Mouse (Mus musculus) T-helper 1 cell (primary cell): ENCODE results near the gene Bnc2.

ENCODE experiments used
- in situ Hi-C: fragments of 300-600 bp; cut with MboI, MseI; formaldehyde crosslinking; loops from one replicate; pipeline ENCODE4 v1.15.1; 2025; ENCODE audit warnings: high pct_unique_total_duplicates

Gene Bnc2

GRCm38 (mm10) chr4:84510466-84510865 lies 164.6 kb downstream of the Bnc2 start:
- in situ Hi-C loops, result no loop called here

- in situ Hi-C loops, result no loop called here
Observed at GRCm38 (mm10) chr4:84507551-84507950, 167.5 kb downstream of the Bnc2 start.

- in situ Hi-C loops, result no loop called here
Observed at GRCm38 (mm10) chr4:84502581-84503269, 172.3 kb downstream of the Bnc2 start.

GRCm38 (mm10) chr4:84500796-84501349 lies 174.2 kb downstream of the Bnc2 start:
- in situ Hi-C loops, result no loop called here

GRCm38 (mm10) chr4:84500259-84500658 lies 174.8 kb downstream of the Bnc2 start:
- in situ Hi-C loops, result no loop called here

- in situ Hi-C loops, result no loop called here
Observed at GRCm38 (mm10) chr4:84498469-84498868, 176.6 kb downstream of the Bnc2 start.

GRCm38 (mm10) chr4:84488323-84488722 lies 186.8 kb downstream of the Bnc2 start:
- in situ Hi-C loops, result no loop called here

- in situ Hi-C loops, result no loop called here
Observed at GRCm38 (mm10) chr4:84482680-84483079, 192.4 kb downstream of the Bnc2 start.

GRCm38 (mm10) chr4:84472643-84473042 lies 202.4 kb downstream of the Bnc2 start:
- in situ Hi-C loops, result no loop called here

- in situ Hi-C loops, result no loop called here
Observed at GRCm38 (mm10) chr4:84470106-84470885, 204.8 kb downstream of the Bnc2 start.

GRCm38 (mm10) chr4:84469400-84469799 lies 205.7 kb downstream of the Bnc2 start:
- in situ Hi-C loops, result no loop called here

GRCm38 (mm10) chr4:84467722-84468121 lies 207.4 kb downstream of the Bnc2 start:
- in situ Hi-C loops, result no loop called here

- in situ Hi-C loops, result no loop called here
Observed at GRCm38 (mm10) chr4:84458218-84458560, 216.9 kb downstream of the Bnc2 start.

- in situ Hi-C loops, result no loop called here
Observed at GRCm38 (mm10) chr4:84457512-84458217, 217.4 kb downstream of the Bnc2 start.

GRCm38 (mm10) chr4:84456853-84457249 lies 218.2 kb downstream of the Bnc2 start:
- in situ Hi-C loops, result no loop called here

GRCm38 (mm10) chr4:84456198-84456852 lies 218.8 kb downstream of the Bnc2 start:
- in situ Hi-C loops, result no loop called here

- in situ Hi-C loops, result no loop called here
Observed at GRCm38 (mm10) chr4:84454493-84454892, 220.6 kb downstream of the Bnc2 start.

- in situ Hi-C loops, result no loop called here
Observed at GRCm38 (mm10) chr4:84453586-84453985, 221.5 kb downstream of the Bnc2 start.

- in situ Hi-C loops, result no loop called here
Observed at GRCm38 (mm10) chr4:84452642-84453041, 222.4 kb downstream of the Bnc2 start.

GRCm38 (mm10) chr4:84449246-84450005 lies 225.6 kb downstream of the Bnc2 start:
- in situ Hi-C loops, result no loop called here

GRCm38 (mm10) chr4:84433324-84433723 lies 241.8 kb downstream of the Bnc2 start:
- in situ Hi-C loops, result no loop called here
